Mouse (Mus musculus) spleen, embryonic (tissue): ENCODE data around the gene 2210017I01Rik.

Experiments
- CTCF ChIA-PET: fragments of 350-600 bp; sonication (Branson Sonifier 250); formaldehyde crosslinking; loops from one replicate; lab custom pipeline; 2022; lab: Charles Lee

Gene 2210017I01Rik

DNA sequence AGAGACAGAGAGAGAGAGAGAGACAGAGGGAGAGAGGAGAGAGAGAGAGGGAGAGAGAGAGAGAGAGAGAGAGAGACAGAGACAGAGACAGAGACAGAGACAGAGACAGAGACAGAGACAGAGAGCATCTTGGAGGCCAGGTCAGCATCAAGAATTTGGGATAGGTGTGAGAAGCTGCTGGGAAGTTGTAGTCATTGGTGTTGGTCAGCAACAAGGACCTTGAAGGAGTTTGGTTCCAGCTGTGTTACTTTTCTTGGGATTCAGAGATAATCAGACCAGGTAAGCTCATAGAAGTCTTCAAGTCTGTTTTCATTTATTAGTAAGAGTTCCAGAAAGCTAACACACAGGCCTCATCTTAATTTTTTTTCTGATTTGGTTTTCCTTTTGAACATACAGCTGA, at the start of gene 2210017I01Rik:
2210017I01Rik (minus strand) TSS at position 101 of the 400 bp plus-strand sequence.
- CTCF ChIA-PET: no interaction called here

DNA sequence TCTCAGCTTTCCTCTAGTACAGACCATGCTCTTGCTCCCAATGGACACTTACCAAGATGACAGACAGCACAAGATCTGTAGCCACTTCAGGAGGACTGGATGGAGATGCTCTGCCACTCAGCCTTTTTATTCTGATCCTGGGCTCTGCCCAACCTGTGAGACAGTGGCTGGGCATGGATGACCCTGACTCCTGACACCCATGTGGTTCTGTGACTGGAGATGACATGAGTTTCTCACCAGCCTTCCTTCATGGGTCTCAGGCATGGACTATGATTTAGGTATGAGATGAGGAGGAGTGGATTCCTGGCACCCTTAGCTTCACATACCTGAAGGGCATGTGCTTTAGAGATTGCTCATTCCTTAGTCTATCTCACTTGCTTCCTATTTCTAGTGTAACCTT, 49.5 kb upstream of the 2210017I01Rik start, which contains the start of gene Lce1b:
Lce1b (minus strand) TSS at position 101 of the 400 bp plus-strand sequence.
- CTCF ChIA-PET: no interaction called here

DNA sequence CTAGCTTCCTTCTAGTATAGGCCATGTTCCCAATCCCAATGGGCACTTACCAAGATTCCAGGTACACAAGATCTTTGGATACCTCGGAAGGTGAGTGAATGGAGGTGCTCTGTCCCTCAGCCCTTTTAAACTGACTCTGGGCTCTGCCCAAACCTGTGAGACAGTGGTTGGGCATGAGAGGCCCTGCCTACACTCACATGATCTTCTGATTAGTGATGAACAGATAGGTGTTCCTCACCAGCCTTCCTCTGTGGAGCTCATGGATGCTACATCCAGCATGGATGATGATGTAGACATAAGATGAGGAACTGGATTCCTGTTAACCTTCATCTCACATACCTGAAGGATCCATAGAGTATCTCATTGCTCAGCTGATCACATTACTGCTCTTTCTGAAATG, 40.9 kb upstream of the 2210017I01Rik start, which contains the start of gene Lce1a1:
Lce1a1 (minus strand) TSS at position 101 of the 400 bp plus-strand sequence.
- CTCF ChIA-PET: no interaction called here

DNA sequence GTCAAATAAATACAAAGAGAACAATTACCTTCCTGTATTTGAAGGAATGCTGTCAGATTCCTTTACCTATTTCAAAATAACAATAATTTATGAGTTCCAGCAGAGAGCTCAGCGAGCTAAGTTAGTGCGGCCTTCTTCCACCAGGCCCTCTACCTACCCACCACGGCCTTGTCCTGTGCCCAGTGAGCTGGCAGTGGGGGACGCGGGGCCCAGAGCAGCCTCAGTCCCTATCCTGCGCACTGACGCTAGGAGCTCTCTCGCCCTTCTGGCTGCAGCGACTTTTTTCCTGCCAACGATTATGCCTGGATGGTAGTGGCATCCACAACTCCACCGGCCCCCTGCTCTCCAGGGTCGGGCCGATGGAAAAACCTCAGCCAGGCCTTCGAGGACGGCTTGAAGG, 32.6 kb upstream of the 2210017I01Rik start:
- CTCF ChIA-PET: no interaction called here

DNA sequence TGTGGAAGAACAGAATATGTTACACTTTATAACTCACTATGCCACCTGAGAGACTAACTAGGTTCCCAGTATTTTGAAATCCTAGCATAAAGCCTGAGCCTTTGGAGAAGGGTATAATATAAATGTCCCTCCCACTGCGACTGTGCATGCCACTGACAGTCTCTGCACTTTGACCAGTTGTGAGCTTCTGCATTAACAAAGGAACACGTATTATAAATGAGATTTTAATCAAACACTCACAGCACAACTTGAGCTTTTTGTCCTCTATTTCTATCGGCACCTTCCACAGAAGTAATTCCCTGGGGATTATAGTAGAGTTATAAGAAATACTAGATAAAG, 31.3 kb upstream of the 2210017I01Rik start:
- CTCF ChIA-PET: no interaction called here

DNA sequence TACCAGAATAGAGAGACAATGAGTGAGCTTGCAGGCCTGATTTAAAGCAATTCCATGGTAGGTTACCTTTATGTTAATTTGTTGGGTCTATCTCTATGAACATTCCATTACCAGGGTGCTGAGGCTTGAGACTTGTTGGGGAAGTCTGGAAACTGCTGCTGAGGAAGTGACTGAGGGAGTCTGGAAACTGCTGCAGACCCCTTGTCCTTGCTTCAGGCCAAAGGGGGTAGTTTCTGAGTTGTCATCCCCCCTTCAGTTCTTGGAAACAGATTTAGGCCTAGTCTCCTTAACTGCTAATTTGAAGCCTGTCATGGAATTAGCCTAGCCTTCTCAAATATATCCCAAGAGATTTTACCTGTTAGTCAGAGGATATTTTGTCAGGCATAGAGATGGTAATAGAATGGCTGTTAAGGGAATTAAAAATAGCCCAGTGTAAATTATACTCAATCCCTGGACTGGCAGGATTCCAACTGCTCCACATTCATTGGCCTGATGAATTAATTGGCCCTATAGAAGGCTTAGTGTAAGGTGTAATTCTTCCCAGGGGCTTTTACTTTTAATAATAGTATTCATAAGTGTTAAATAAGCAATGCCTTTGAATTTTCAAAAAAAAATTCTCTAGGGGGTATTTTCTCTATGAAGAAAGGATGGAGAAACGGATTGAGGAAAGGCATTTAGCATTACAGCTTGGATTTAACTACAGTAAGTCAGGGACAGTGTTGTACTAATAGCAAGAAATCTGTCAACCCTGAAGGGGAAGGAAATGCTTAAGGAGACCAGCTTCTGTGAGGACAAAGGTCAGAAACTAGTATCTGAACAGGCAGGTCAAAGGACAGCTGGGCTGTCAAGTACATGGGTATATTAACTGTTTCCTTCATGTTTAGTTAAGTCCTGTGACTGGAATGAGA, 30.7 kb upstream of the 2210017I01Rik start:
- CTCF ChIA-PET: no interaction called here

DNA sequence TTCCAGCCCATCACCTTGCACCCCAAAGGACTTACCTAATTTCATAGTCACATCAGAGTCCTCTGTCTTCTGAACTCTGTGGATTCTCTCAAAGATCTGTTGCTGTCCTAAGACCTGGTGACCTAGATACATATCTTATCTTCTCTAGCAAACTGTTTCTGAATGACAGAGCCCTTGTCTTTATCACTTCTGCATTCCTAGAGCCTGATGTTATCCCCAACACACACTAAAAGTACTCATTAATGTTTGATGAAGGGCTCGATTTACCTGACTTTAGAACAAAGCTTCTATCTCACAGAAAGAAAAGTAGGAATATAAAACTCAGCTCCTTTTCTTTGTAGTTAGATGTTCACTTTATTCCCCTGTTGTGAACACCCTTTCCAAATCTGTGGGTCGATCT, 14.3 kb upstream of the 2210017I01Rik start, which contains the start of gene Lce6a:
Lce6a (minus strand) TSS at position 101 of the 400 bp plus-strand sequence.
- CTCF ChIA-PET: no interaction called here

DNA sequence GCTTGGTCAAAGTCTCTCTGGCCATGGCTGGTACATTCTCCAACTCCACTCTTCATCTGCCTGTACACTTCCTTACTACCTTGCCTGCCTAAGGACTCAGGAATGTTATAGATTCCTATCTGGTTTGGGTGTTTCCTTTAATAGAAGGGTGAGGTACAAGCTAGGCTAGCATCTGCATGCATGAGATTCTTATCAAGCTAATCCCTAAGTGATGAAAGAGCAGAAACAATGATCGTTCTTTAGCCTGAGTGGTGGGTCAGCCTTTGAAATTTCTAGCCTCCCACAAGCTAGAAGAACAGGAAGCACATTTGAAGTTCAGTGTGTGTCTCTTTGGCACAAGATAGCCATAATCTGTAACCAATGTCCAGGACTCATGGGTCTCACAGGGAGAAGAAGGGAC, 2.5 kb upstream of the 2210017I01Rik start:
- CTCF ChIA-PET: no interaction called here

DNA sequence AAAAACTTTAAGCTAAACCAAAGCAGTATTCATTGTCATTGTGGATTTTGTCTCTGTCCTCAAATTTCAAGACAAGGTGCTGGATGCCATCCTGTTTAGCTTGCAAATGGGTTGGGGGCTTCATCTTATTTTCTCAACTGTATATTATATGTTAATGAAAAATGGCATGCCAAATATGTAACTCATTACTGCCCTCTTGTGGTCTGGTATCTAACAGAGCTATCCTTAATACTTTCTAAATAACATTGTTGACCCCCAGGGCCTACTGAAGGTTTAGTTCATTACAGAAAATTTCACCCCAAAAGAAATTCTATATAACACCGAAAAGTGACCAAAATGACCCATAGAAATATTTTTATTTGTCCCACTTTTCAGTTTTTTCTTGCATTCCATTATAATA, 5.1 kb downstream of the 2210017I01Rik start:
- CTCF ChIA-PET: no interaction called here

DNA sequence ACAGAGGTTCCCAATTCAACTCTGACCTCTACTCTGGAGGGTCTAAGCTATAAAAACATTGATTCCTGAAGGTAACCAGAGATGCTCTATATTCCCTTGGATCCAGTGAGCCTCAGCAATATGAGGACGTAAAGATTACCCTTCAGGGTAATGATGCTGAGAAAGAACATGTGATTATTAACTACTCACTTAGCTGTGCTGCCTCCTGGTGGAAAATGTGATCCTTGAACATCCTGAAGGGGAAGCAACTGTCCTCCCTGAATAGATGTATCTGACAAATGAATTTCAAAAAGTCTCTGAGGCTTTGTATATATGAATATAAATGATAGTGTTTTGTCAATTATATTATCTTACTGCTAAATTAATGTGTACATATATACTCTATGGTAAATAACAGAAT, 6.8 kb downstream of the 2210017I01Rik start:
- CTCF ChIA-PET: no interaction called here

DNA sequence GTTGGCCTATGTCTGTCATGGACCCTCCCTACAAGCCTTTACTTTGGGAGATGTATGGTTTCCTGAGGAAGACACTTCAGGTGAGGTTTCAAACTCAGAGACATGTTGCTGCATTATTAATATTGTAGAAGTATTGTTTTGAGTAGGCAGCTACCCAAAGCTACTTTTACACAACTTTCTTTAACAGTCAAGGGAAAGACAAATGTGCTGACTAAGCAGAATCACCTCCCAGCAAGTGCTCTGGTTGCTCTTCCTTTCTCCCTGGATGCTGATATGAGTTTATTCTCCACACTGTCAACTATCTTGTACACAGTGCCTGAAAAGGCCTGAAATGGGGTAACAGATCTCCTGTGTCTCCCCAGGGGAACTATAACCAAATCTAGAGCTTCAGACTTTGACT, 7.3 kb downstream of the 2210017I01Rik start:
- CTCF ChIA-PET: no interaction called here

DNA sequence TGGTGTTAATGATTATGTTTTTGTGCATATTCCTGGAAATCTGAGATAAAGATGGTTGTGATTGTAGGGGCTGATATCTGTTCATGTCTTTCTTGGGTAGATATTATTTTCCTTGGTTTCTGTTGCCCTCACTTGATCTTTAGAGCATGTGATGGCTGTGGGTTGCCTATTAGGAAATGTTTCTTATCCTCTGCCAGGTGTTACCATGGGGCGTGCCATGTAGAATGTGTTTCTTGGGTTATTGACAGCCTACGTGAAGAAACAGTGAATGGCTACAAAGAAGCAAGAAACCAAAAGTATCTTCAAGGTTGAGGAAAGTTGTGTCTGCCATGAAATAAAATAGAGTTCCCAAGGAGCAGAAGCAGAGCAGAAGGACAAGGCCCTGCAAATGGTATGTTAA, 8.9 kb downstream of the 2210017I01Rik start:
- CTCF ChIA-PET: no interaction called here

DNA sequence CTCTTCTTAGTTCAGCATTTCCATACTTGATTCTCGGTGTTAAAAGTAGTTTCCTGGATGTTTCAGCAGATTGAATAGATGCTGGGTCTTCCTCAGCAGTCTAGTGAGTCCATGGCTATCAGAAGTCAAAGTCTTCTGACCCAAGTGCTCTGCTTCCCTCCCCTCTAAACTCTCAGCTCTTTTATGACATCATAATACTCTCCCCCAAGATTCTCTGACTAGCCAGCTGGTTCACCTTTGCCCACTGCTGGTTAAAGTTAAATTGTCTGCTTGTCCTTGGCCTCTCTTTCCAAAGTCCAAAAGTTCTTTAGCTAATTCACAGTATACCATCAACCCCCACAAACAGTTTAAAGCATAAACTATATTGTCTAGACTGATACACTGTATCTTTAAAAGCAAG, 18.4 kb downstream of the 2210017I01Rik start, which contains the start of gene Smcp:
Smcp (minus strand) TSS at position 140 of the 400 bp plus-strand sequence.
- CTCF ChIA-PET: no interaction called here

DNA sequence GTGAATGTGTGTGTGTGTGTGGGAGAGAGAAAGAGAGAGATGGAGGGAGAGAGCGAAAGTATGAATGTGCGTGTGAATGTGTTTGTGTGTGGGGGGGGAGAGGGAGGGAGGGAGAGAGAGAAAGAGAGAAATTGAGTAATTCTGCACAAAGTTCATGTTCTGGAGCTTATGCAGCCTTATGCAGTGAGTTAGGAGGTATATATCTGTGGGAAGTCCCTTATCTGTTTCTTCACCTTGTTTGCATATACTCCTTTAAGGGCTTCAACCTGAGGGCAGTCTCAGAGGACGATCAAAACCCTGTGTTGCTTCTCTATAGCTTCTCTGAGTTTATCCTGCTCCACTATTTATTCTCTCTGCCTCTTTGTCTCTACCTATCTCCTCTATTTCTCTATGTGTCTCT, 20.1 kb downstream of the 2210017I01Rik start:
- CTCF ChIA-PET: no interaction called here

DNA sequence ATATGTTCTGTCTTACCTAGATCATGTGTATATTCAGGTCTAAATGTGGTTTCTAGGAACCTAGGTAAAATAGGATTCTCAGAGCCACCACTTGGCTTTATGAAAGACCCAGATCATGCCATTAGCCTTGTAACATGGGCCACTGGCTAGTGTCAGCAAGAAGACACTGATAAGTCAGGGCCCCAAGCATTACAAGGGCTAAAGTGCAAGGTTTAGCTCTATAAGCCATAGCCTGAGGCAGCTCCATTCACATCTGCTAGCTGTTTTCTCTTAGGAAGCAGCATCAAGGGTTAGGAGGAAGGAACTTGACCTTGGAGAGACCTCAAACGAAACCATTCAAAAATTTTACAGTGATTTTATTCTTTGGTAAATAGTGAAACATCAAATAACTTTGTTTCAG, 22.2 kb downstream of the 2210017I01Rik start:
- CTCF ChIA-PET: no interaction called here

DNA sequence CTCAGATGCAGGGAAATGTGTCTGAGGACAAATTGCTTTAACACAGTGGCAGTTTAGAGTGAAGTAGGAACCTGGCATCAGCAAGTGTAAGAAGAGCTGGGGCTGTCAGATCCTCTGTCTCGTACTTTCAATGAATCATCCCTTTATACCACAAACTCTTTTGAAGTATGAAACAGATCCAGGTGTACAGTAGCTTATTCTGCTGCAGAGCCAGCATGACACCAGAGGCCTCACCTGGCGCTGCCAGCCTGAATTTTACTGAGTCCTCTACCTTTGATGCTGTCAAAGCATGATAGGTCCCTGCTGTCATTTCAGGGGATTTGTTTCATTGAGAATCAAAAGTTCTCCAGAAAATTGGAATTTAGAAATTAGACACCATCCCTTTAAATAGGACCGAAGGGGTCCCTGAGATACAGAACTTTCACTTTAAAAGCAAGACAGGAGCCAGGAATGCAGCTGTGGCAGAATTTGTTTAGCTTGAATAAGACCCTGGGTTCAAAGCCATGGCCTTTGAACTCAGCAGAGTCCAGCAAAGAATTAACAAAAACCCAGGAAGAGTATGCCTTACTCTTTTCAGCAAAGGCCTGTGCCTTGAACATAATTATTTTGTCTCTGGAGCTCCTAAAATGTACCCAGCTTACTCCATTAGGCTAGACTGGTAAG, 24.0 kb downstream of the 2210017I01Rik start:
- CTCF ChIA-PET: no interaction called here

DNA sequence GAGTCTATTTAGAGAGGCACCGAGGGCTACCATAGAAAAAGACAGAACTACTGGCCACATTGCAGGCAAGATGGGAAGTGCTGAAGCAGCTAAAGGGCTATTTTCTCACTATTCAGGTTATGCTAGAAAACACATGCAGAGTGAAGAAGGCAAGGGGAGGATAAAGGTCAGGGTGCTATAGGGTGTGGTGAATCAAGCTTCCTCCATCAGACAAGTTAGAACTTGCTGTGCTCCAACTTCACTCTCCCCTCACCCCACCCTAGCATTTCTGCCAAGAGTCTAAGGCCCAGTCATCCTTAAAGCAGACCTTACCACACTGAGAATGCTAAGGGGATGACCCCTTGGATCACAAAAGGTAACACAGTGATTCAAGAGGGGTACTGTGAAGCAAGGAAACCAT, 27.8 kb downstream of the 2210017I01Rik start:
- CTCF ChIA-PET: no interaction called here

DNA sequence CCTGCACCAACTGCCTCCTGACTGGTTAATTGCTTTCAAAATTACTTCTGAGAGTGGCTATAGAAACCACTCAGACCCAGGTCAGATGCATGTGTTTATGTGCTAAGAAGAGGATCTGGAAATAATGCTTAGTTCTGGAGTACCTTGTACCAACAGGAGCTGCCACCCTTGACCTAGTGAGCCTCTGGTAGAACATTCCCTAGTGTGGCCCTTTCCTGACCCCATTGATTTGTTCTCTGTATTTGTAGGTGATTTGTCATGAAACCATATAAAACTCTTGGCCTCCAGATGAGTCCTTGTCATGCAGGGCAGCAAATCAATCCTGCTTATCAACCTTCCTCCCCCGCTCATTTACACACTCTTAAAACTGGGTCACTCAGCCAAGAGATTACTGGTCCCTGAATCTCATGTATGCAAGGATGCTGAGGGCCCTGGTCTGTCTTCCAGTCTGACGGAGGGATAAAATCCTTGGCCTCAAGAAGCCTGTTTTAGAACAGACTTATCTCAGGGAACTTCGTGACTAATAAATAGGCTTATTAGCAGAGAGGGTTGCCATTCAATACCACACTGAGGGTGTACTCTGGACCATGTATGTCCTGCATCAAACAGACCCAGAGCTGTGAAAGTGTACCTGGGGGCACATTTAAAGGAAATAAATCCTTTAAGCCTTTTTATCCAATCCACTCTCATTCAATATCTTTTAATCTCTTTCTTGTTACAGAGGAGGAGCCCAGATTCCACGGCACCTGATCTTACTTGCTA, 28.5 kb downstream of the 2210017I01Rik start:
- CTCF ChIA-PET: no interaction called here

DNA sequence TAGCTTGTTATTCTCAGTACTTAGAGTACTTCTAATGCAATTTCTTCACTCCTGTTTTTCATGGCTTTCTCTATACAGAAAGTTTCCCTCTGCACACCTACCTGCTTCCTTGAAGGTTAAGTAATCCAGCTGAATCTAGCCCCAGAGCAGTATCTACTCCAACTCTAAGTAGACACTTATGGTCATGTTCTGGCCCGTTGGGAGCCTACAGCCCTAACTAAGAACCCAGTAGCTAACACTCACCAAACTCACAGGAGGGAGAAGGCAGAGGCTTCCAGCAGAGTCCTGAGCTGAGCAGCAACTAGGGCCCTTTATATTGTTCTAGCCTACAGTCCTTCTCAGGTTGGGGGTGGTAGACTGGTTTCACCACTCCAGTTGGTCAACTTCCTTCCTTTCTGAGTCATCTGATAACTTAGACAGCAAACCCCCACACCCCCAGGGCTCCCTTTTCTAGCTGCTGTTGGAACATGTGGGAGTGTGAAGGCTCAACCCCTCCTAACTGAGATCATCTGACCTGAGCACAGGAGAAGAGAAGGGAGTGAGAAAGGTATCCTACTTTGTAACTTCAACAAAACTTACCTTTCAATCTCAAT, 33.7 kb downstream of the 2210017I01Rik start, which contains the start of gene Ivl:
Ivl (minus strand) TSS at position 287 of the 593 bp plus-strand sequence.
- CTCF ChIA-PET: no interaction called here

DNA sequence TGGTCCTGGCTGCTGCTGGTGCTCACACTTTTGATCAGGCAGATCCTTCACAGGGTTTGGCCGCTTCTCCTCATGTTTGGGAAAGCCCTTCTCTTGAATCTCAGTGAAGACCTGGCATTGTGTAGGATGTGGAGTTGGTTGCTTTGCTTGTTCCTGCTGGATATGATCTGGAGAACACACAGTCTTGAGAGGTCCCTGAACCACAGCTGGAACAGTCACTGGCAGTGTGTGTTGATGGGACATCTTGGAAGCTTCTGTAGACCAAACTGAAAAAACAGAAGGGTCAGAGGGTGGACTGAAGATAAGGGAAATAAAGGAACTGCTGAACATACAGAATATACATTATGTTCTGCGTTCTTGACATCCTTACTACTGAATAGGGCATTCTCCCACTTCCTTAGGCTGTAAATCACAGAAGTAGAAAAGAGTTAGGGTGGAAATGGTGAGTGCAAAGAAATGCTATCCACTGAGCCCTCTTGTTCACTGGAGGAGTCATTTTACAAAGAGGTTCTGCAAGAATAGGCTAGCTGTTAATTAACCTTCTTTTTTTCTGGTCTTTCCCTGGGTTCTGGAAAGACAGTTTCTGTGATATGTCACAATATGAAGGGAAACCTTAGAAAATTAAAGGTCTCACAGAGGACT, 34.7 kb downstream of the 2210017I01Rik start:
- CTCF ChIA-PET: interaction anchor here (0.6 kb wide), 1 partner anchor 202 kb away, joined by 6 read pairs; no protein-coding TSS in a partner anchor

DNA sequence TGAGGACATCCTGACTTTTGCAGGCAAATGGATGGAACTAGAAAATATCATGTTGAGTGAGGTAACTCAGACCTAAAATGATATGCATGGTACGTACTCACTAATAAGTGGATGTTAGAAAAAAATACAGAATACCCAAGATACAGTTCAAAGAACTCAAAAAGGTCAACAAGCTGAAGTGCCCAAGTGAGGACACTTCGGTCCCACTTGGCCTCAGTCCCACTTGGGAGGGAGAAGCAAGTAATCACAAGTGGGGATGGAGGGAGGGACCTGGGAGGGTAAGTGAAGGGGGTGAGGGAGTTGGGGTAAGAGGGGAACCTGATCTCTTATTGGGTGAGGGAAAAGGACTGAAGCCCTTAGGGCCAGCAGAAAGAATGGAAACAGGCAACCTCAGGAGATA, 38.5 kb downstream of the 2210017I01Rik start:
- CTCF ChIA-PET: no interaction called here
